Mouse (Mus musculus): Measurements from ENCODE around the gene Tnfaip8l2.

DNA sequence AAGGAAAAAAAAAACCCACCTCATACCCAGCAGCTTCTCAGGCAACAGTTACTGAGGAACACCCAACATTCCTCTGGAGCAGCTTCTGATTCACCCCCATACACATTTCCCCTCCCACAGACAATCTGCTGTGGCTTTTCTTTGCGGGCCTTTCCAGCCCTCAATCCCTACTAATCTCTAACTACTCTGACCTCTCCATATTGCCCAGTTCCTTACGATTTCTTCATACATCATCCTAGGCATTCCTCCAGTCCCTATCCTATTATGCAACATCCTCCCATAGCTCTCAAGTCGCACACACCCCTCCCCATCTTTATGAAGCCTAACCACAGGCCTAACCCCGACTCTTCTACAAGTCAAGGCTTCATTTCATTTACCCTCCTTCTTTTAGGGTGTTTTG lies 37.0 kb downstream of the Tnfaip8l2 start:
- TF ChIP-seq CTCF (IDR thresholded peaks at IDR 0.05; ENCODE audit: low read depth, low read length) (no peak), GATA1 (IDR thresholded peaks at IDR 0.05; ENCODE audit: borderline replicate concordance, low read length) (no peak), POLR2AphosphoS5 (IDR thresholded peaks at IDR 0.05; ENCODE audit: insufficient replicate concordance, low read depth, low read length) (no peak)
